Mouse (Mus musculus): Measurements from ENCODE around the gene Gm21119.
"Not testable (repeated sequence)": the region's sequence is repeated elsewhere in the genome, so short reads cannot be mapped to it uniquely, and the experiment has no call there.

Gm21119 gene

DNA sequence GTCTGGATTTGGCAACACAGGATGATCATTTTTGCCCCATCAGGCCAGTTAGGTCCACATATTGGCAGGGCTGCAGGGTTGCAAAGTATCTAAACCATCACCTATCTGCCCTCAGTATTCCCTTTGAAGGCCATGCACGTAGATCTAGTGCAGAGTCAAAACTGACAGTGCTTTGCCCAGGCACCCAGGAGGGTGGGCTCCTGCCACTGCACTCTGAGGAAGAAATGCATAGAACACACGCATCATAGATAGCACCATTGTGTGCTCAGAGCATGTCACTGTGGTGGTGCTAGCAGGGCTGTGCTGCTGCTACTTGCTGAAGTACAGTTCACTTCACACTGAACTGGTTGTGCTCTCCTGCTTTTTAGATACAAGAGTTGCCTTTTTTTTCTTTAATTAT lies at the start of gene Gm21119:
Gene Gm21119 (plus strand): TSS at position 301 of the 400 bp plus-strand sequence.
- DNase-seq (ENCODE audit: low read depth) = not testable (repeated sequence)

DNA sequence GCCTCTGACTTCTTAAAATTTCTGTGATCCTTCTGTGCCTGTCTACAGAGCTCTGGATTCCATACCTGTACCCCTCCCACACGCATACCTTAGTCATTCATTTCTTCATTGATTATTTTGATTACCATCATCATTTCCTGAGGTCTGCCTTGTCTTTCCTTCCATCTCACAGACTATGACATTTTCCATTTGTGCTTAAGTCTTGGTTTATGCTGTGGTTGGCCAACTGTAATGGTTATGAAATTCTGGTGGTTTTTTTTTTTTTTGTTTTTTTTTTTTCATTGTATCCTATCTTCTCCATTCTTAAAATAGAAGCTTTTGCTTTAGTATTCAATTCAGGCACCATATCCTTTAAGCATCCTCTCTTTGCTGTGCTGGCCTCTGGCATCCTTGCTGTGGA lies 48.0 kb upstream of the Gm21119 start:
- not testable (repeated sequence) for DNase-seq (ENCODE audit: low read depth)

DNA sequence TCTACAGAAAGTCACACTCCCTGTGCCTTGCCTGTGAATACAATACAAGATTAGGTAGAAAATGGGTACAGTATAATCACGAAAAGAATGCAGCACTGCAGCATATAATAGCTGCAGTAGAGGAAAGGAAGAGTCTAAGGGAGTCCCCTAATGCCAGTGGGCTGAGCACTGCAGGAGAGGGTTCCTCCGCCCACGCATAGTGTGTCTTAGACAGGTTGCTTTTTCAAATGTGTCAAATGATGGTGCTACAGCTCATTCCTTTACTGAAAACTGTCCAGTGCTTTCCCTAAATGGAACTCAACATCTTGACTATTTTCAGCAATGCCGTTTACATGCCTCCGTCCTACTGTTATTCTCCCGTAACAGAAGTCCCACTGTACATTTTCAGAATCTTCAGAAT lies 33.6 kb upstream of the Gm21119 start:
- not testable (repeated sequence) for DNase-seq (ENCODE audit: low read depth)

DNA sequence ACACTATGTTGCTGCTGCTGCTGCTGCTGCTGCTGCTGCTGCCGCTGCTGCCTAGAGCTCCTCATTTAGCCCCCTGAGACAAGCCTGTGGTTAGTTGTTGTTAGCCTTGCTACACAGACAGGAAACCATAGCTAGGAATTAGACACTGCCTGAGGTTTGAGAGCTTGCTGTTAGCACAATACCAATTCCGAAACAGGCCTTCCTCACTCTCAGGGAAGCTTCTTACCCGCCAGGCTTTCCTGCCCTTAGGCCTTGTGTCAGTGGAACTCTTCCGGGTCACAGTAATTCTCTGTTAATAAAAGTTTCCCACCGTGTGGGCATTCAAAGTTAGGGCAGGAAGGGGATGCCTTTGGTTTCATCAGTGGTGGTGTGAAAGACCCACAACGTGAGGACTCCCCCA lies 31.9 kb upstream of the Gm21119 start:
- DNase-seq (ENCODE audit: low read depth) = not testable (repeated sequence)

DNA sequence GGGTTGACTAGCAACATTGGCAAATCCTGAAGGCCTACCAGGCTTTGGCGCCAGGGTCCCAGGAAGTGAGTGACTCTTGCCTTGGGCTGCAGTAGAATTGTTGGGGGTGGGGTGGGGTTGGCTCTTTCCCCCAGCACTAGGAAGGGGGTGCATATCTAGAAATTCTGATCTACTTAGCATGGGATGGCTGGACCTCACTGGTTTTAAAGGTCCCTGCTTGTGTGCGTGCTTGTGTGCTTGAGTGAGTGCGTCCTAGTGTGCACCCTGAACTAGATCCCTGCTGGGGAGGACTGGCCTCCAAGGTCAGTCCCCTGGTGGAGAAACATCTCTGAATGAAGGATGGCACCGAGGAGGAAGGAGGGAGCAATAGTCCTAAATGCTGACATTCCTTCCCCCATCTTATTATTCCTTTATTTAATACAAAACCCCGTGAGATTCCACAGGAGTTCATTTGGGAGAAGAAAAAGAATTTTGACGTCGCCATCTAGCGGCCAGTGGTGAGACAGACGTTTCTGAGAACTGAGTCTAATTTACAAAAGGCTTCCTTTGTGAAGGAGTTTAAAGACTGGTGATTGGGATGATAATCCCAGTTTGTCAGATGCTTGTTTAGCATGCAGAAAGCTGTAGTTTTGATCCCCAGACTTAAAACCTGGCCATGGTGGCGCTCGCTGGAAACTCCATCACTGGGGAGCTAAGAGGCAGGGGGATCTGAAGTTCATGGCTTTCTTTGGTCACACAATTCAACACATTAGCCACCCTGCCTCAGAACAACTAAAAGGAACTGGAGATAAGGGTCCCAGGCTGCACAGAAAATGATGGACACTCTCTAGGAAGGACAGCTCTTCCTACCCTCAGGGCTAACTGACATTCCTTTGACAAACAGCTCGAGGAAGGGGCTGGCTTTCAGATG lies 26.2 kb upstream of the Gm21119 start:
- DNase-seq (ENCODE audit: low read depth) = peak; percentile 17

DNA sequence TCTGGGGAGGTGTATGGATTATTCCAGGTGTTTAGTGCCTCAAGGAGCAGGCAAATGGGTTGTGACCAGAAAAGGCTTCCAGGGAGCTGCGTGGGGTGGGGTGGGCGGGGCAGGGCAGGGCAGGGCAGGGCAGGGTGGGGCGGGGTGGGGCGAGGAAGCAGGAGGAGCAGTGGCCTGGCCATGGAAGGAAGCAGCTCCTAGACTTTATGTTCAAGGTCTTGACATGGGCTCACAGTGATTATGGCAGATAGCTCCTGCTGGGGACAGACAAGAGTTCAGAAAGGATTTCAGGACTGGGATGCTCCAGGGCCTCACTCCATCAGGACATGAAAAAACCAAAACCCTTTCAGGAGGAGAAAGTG lies 25.6 kb upstream of the Gm21119 start:
- DNase-seq (ENCODE audit: low read depth) = not testable (repeated sequence)

DNA sequence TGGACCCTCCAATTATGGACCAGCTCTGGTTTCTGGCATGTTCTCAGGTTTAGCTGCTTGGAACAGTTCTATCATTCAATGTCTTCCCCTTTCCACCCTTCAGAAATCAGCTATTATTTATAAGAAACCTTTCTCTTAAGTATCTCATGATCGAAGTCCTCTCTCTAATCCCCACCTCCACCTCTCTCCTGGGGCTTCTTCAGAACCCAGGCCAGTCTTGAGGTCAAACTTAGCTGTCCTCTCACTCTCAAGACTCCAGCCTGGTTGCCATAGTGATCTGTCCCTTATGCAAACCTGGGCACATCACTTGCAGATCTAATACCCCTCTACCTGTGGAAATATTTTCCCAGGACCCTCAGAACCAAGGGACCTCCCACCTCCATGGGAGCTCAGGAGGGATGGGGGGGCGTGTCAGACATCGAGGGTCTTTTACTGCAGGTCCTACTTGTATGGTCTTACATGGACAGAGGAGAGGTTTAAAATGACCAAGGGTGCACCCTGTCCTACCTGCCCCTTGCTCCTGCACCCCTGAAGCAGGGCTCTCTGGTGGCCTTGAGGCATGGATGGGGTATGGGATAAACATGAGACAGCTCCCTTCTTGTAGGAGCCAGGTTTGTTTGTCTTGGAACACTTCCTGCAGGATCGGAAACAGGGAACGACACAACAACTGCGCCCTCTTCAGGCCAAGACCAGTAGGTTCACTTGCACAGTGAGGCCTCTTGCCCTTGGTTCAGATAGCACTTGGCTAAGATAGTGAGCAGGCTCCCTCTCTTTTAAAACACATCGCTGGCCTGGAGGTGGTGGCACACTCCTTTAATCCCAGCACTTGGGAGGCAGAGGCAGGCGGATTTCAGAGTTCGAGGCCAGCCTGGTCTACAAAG lies 24.4 kb upstream of the Gm21119 start:
- DNase-seq (ENCODE audit: low read depth) = peak; percentile 21

DNA sequence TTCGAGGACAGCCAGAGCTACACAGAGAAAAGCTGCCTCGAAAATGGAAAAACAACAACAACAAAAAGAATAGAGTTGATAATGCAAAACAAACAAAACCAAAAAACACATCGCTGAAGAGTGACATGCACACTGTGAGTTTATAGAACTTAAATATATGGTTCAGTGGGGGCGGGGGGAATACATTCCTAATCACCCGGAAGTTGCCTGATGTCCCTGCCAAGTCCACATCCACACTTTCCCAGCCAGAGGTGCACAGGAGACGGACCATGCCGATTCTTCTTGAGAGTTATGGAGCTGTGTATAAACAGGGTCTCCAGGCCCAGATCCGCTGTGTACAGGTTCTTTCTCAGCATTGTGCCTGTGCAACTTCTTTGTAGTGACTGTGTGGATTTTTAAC lies 23.7 kb upstream of the Gm21119 start:
- not testable (repeated sequence) for DNase-seq (ENCODE audit: low read depth)

DNA sequence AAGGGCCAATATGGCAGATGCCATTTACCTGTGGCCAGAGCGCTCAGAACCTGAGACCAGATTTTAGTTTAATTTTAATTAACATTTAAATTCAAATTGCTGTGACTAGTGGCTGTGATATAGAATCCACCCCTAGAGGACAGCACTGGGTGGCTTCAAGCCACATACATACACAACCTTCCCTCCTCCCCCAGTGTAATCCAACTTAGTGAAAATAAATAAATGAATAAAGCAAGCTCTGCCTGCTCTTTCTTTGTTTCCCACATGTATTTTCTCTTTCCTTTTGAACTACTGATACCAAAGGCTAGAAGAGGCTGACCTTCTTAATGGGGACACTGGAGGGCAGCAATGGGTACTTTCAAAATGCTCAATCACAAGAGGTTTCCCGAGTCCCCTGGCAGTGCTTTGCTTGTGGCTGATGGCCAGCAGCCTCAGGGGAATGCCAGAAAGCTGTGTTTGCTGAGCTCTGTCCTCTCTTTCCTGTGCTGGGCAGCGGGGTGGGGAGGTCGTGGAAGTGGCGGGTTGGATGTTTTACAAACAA lies 21.9 kb upstream of the Gm21119 start:
- not testable (repeated sequence) for DNase-seq (ENCODE audit: low read depth)

DNA sequence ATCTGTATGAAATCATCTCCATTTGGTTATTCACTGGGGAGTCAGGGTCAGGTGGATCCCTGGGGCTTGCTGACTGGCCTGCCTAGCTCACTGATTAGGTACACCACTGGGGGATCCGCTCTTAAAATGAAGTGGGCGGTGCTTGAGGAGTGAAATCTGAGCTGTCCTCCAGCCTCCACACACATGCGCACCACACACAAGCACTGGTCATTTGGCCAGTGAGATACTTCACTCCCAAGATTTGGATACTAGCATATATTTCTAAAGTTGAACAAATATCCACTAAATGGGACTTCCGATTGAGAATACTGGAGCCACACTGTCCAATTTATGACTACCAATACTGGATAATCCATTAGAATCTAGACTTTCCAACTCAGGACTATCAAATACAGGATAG lies 20.9 kb upstream of the Gm21119 start:
- DNase-seq (ENCODE audit: low read depth) = not testable (repeated sequence)

DNA sequence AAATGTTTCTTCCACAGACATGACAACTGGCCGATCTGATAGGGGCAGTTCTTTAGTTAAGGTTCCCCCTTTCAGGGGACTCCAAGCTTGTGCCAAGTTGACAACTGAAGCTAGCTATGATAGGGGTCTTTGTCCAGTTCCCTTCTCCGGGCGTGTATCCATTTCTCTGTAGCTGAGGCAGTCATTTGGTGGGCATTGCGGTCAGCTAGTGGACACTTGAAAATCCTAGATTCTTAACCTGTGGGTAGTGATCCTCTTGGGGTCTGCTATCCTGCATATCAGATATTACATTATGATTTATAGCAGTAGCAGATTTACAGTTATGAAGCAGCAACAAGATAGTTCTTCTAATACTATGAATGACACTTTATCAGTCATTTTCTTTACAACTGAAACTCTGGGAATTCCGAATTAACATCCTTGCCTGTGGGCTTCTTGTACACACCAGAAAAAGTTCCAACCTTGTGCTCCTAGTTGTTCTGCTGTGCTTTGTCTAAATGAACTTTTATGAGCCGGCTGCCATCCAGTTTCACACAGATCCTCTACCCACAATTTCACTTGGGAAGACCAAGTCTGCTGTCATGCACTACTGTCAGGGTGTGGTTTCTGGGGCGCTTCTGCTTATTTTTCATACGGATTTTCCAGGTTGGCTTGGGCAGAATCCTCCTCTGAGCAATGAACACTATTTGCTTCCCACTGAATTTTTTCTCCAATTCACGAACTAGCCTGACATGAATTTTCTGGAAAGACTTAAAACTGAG lies 18.5 kb upstream of the Gm21119 start:
- not testable (repeated sequence) for DNase-seq (ENCODE audit: low read depth)

DNA sequence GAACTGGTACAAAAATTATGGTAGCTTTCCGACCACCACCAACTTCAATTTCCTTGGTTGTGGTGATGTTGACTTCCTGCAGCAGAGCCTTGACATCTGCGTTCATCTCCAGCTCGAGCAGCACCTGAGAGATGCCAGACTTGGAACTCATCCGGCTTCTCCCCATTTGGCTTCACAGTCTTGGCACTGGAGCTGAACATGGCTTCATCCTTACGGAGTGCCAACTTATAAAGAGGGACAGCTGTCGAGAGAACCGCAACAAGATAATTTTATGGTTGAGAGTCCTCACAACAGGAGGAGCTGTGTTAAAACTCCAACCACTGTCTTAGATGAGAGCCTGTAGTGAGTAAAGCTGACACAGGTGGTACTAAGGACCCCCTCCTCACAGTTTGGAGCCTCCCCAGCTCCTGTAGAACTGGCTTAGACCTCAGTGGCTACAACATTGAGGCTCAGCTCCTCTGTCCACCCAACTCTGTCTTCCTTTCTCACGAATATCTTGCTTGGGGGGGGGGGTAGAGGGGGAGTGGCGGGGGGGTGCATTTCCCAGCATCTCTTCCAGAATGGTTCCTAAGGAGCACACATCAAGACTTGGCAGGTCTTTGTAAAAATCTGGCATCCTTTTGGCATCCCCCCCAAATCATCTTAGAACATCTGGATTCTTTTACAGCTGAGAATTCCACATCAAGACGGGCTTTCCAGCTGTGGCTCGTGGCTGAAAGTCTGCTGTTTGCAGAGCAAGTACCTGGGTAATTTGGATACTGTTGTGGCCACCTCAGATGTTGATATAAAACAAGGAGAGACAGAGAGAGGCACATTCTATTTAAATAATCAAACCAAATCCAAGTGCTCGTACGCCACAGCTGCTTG lies 17.6 kb upstream of the Gm21119 start:
- peak; percentile 0 for DNase-seq (ENCODE audit: low read depth)

DNA sequence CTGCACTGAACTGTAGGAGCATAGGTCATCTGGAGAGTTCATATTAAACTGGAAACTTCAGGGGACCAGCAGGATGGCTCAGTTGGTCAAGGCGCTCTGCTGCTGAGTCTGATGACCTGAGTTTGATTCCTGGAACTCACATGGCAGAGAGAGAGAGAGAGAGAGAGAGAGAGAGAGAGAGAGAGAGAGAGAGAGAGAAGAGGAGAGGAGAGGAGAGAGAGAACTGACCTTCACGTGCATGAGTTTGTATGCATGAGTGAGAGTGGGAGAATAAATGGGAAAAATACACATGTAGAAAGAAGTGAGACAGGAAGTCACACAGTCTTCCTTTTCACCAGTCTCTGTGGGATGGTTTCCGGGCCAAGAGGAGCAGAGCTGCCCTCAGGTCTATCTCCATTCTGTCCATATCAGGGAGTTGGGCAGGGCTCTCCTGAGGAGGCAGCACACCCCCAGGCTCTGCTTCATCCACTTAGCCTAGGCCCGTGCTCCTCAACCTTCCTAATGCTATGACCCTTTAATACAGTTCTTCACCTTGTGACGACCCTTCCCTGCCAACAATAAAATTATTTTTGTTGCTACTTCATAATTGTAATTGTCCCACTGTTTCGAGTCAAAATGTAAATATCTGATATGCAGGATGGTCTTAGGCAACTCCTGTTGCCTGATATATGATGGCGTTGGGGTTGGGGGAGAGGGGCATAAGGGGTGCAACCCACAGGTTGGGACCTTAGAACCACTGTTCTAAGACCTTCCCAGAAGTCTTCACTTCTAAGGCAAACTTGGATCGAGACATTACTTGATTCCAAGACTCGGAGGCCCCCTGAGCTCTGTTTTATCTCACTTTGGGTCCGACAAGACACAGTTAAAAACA lies 16.2 kb upstream of the Gm21119 start:
- DNase-seq (ENCODE audit: low read depth) = not testable (repeated sequence)

DNA sequence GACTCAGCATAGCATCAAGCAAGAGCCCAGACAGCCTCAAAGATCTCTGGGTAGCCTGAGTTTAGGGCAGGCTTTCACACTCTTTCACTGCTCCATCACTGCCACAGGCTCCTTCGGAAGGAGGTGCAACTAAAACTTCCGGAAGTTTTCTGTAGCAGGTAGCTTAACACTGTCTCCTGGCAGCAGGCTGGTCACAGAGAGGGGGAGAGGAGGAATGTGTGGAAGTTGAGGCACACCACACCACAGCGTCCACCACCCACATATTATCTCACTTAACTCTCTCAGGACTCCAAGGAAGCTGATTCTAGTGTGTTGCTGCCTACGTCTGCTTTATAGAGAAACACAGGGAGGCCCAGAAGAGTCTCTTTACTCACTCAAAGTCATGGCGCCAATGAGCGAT lies 15.4 kb upstream of the Gm21119 start:
- DNase-seq (ENCODE audit: low read depth) = not testable (repeated sequence)

DNA sequence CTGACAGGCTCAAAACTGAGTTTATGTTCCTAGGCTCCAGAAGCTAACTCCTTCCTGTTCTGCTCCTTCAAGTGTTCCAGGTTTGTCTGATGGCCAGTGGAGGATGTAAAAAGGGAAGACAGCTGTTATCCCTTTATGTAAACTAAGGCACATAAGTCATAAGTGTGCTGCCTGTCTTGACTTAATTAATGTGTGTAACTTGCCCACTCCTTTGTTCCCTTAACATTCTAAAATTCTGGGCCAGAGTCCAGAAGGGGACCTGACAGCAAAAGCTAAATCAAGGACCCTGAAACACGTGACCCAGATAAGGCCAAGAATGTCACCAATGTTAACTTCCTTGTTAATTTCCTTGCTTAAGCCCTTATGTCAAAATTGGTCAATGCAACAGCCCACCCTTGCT lies 3.9 kb upstream of the Gm21119 start:
- not testable (repeated sequence) for DNase-seq (ENCODE audit: low read depth)

DNA sequence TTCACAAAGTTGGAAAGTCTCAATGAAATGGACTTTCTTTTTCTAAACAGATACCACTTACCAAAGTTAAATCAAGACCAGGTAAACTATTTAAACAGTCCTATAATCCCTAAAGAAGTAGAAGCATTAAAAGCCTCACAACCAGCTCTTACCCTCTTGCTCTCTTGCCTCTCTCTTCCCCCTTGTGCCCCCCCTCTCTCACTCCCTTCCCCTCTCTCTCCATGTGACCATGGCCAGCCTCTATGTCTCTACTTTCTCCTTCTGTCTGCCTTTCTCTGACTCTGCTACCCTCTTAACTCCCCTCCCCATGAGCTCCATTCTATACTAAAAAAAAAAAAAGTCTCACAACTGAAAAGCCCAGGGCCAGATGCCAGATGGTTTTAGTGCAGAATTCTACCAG lies 2.0 kb upstream of the Gm21119 start:
- DNase-seq (ENCODE audit: low read depth) = not testable (repeated sequence)

DNA sequence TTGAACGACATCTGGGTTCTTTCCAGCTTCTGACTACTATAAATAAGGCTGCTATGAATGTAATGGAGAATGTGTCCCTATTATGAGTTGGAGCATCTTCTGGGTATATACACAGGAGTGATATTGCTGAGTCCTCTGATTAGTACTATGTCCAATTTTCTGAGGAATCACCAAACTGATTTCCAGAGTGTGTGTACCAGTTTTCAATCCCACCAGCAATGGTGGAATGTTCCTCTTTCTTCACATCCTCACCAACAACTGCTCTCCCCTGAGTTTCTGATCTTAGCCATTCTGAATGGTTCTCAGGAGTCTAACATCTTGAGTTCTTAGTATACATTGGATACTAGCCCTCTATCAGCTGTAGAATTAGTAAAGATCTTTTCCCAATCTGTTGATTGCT lies 16.0 kb downstream of the Gm21119 start:
- DNase-seq (ENCODE audit: low read depth) = not testable (repeated sequence)

DNA sequence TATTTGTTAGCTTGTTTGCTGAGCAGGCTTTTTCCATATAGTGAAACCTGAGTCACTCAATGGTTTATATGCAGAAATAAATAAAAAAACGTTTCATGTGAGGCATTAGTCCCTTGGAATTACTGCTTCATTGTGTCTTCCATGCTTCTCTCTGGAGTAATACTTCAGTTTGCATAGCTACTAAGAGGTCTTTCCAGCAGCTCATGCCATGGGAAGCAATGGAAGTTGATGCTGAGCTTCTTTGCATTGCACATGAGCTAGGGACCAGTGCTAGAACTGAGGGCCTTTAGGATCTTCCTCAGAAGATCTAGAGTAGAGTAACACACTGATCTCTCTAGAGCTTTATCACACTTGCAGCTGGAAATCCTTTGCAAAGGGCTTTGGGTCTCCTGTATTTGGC lies 23.2 kb downstream of the Gm21119 start:
- DNase-seq (ENCODE audit: low read depth) = not testable (repeated sequence)

DNA sequence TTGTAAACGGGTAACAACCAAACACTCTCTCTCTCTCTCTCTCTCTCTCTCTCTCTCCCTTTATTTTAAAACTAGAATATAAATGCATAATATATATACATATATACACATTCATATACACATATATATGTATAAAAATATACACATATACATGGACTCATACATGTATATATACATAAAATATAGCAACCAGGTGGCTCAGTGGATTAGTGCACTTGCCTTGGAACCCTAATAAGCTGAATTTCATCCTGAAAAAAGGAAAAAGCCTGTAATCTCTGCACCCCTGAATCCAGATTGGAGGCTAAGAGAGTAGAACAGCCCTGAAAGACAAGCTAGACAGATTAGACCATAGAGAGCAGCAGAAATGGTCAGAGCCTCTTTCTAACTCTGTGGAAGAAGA lies 28.8 kb downstream of the Gm21119 start:
- DNase-seq (ENCODE audit: low read depth) = not testable (repeated sequence)

DNA sequence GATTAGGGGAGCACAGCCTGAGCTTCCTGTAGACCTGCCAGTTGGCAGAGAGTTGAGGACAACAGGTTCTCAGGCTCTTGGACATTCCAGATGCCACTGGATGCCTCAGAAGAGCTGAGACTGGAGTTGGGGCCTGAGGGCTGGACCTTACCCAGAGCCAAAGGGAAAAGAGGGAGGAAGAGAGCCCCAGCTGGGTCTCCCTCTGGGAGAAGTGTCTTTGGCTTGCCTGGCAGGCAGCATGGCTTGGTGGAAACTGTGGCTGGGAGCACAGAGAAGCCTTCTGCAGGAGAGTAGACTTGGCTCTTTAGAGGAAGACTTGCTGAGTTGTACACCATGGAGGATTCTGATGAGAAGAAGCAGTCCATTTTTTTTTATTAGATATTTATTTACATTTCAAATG lies 38.3 kb downstream of the Gm21119 start:
- not testable (repeated sequence) for DNase-seq (ENCODE audit: low read depth)

Data from 416B (cell line).